Mouse (Mus musculus) left cerebral cortex, adult 11 months (tissue): ENCODE data around the gene Prkaa2.

Experiments
- DNase-seq: peaks from one replicate; pipeline ENCODE4 v3.0.0; 2022; ENCODE audit warnings: low spot score

The Prkaa2 gene

DNA sequence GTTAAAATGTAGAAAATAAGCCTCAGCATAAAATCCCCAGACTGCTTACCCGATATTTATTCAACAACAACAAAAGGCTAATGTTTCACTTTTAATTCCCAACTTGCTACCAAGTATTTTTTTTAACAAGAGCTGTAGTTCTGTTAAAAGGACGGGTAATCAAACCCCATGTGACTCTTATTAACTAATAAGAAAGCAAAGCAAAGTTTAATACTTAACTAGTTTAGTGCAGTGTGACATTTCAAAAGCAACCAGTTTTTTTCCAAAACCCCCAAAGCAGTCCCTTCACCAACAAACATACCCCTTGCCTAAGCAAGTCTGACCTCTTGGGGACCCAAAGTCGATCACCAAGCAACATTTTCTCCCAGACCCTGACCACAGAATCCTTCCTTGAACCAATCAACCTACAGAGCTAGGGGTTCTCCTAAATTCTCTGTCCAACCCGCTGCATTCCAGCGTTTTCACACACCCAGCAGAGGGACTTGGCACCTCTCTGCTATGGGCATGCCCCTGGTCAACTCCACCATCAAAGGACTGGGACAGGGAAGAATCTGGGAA lies 970 bp downstream of the Prkaa2 start:
- DNase-seq, result no peak

DNA sequence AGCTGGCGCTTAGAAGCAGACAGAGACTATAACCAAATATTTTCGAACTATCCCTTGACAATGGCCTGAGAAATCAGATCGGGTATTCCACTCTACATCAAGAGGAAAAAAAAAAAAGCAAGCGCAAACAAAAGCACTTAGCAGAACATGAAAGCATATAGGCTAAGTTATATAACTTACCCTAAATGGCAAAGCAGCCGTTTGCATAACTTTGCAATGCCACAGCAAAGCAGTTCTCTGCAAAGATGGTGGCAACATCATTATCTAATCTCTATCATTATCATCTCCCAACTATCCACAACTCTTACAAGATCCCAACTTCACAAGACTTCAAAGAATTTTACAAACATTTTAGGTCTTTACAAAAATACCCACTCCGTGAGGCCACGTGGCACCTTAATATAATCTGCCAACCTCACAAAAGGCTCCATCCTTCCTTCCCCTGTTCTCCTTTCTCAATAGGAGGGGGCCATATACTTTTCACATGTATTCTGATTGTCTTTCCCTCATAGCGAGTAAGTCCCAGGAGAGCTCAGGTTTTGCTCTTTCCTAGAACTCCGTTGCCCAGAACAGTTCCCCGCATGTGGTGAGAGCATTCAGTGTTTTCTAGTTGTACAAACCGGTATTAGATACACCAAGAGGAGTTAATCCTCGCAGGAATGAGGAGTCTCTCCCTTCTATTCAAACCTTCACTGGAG lies 1.6 kb downstream of the Prkaa2 start:
- no peak for DNase-seq

DNA sequence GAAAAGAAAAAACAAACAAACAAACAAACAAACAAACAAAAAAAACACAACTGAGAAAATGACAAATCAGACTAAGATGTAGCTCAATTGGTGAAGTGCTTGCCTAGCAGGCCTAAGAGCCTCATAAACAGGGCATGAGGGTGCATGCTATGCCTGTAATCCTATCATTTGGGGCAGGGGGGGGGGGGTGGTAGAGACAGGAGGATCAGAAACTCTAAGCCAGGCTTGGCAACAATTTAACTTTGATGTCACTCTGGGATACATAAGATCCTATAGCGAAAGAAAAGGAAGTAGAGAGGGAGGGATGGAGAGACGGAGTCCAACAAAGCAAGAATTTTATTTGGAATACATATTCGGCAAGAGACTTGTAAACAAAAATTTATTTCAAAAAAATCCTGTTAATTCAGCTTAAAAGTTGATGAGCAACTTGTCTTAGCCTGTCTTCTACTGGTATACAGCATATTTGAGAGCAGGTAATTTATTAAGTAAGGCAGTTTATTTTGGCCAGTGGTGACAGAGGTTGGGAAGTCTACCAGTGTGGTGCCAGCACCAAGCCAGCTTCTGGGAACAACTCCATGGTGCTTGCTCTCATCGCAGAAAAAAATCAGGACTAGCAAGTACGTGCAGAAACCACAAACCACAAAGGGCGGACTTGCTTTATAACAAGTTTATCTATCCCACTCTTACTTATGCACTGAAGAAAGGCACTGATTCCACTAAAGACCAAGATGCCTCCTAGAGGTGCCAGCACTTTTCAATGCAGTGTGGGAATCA lies 5.4 kb downstream of the Prkaa2 start:
- no peak for DNase-seq

DNA sequence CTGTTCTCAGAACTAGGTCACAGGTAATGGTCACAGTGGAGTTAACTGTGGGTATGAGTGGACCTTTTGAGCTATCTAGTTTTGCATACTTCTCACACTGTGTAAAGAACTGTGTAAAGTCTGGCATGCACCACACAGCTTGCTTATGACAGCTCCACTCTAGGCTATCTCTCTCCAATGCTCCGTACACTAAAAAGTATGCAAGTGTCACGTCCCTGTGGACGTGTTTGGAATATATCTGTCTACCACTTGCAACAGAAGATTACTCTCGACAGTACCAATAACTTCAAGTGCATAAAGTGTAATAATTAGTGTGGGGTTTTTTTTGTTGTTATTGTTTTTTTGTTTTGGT lies 8.4 kb downstream of the Prkaa2 start:
- DNase-seq, result no peak

DNA sequence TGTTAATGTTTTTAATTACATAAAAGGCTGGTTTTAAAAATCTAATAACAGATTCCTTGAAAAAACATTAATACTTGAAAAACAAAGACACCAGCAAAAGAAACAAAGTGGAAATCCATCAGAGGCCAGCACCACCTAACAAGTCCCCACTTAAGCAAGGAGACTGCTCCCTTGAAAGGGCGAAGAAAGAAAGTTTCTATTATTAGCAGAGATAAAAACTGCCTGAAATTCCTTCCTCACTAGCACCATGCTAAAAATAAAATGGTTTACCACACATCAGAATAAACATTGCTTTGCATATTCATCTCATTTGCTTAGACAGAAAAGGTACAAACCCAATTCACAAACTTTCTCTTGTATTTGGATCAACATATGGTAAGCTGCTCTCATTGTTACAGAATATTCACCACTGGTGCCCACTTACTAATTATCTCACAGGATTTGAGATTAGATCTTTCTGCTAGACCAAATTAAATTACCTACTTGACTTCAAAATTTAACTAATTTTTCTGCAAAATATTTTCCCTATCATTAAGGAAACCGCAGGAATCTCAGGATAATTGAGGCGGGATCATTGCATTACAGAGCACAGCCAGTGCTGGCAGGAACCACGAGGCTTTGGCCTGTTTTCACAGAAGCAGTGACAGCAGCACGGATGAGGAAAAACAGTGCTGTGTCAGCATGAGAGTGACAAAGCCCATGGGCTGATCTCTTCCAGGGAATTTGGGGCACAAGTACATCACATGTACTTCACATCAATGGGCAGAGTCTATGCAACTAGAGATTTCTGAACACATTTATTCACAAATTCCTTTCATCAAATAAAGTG lies 9.0 kb downstream of the Prkaa2 start:
- no peak for DNase-seq

DNA sequence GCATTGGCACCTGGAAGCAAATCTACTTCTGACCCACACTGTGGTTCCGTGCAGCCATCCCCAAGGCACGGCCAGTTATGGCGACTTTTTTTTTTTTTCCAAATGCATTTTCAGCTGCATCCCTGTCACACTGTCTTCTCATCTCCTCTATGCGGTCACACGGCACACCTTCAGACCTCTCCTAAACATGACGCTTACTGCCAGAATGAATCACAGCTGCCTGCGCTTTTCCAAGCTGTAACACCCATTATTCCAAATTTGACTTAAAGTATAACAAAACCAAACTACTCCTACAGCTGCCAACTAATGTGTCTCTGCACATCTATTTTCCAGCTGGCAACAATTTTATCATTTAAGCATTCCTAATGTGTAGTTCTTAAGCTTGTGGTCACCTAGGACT lies 11.0 kb downstream of the Prkaa2 start:
- DNase-seq, result no peak

DNA sequence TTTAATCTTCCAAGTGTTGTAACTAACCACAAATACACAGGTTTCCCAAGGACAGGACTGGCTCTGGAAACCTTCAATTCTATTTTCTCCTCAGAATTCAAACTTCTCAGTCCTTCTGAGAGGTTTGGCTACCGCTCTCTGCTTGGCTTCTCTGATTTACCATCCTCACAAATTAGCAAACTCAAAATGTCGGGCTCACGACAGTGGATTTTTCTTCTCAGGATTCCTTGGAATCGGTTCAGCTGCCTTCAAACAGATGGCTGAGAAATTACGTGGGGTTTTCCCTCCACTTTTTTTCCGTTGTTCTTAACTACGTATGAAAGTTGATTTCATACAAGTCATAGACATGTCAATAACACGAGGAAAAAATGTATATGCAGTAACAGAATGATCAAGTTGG lies 11.5 kb downstream of the Prkaa2 start:
- DNase-seq, result no peak

DNA sequence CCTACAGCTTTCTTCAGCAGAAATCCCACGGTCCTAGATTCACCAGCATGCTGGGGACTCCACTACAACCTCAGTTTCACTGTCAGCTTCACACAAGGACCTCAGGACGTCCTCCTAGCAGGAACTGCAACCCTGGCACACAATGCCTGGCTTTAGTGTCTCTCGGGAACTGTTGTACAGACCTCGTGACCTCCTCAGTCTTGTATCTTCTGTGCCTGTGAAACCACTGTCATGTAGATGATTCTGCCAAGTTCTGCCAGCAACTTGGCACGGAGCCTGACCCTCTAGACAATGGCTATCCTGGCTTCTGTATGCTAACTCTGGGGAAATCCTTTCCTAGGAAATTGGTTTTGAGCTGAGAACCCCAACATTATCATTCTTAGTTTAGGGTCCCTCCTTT lies 14.4 kb downstream of the Prkaa2 start:
- DNase-seq, result peak; percentile 41

DNA sequence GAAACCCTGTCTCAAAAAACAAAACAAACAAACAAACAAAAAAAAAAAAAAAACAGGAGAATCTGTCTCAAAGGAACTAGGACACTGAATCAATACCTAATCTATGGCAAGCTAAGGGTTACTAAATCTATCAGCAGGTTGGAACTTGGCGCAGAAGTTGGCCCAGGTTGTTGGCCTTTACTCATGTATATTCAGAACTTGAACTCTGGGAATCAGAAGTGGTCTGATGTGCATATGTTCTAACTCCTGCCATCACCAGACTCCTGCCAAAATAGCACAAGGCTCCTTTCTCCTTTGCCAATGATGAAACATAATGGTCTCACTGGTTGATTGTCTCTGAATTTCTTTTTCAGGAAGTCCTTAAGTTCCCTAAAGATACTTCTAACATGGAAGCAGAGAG lies 15.7 kb downstream of the Prkaa2 start:
- no peak for DNase-seq

DNA sequence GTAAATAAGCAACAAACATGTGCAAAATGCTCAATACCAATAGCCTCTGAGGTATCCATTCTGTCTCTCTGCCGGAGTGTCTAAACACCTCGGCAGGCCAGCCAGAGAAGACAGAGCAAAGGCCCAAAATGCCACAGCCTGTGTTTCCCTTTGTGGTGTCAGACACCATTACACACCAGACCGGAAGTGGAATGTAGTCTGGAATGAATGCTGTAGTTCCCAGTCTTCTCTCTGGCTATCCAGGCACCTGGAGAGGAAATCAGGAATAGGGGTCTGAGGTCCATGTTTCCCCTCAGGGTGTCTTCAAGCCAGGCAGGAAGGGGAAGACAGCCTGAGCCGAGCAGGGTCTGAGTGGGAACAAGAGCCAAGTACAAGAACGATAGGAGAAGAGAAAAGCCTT lies 19.3 kb downstream of the Prkaa2 start:
- DNase-seq, result no peak

DNA sequence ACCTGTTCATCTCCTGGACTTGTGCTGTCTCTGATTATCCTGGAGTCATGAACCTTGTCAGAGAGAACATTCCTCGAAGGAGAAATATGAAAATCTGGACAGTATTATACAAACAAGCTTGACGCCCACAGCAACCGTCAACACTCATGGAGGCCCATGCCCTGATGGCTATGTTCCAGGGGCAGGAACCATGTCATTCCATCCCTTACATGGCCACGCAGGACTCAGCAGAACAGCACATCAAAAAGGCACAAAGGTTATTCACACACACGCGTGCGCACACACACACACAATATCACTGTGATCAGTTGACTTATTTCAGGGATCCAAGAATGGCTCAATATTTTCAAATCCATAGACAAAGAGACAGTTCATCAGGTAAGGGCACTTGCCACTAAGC lies 20.3 kb downstream of the Prkaa2 start:
- DNase-seq, result no peak

DNA sequence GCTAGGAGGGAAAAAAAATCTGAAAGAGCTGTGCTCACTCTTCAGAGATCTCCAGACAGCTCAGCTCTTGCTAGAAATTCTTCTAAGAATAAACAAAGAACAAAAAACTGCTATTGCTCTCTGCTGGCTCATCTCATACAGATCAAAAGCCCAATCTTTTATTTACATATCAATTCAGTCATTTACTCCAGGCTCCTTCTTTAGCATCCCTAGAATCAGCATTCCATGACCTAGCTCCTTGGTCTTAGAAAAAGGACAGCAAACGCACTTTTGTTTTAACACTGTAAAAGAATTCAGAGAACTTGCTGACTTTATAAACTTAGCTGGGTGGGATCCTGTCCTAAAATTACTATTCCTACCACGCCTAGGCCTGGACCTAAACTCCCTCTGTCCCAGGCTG lies 21.0 kb downstream of the Prkaa2 start:
- no peak for DNase-seq

DNA sequence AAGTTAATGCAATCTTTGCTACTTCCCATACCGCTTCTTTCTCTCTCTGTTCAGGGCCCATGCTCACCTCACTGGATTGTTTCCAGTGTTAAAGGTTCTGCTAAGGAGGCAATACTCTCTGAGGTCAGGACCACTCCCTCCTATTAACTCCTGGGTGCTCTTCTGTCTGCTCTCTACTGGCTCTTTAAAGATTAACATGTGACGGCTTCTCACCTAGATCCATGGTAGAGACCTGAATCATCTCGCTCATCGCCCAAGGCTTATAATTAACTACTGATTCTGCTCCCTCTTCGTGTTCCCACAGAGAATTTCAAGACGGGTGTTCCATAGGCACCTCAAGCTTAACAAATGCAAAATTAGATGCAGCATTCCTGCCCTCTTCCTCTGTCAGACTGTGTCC lies 33.5 kb downstream of the Prkaa2 start:
- DNase-seq, result no peak

DNA sequence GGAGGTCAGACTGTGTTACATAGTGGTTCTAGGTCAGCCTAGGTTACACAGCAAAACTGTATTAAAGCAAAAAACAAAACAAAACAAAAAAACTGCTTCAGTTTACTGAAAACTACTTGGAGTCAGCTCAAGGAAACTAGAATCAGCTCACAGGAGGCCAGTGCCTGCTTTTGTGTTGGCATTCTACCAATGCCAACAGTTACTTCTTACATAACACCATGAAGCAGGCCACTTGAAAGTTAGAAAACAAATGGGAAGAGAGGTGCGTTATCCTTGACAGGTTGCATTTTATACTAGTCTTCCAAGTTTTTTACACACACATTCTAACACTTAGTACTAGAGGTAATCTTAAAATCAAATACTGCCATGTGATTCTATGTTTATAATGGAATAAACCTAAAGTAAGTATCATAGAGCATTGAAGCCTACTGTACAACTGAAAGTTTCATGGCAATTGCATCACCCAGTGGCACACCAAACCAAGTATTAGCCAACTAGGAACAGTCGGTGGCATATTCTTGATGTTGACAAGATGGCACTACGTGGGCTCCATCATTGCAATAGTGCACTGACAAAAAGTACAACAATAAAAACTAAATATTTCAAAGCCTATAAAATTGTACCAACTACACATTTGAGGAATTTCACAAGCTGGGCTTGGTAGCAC lies 37.8 kb downstream of the Prkaa2 start:
- DNase-seq, result no peak

DNA sequence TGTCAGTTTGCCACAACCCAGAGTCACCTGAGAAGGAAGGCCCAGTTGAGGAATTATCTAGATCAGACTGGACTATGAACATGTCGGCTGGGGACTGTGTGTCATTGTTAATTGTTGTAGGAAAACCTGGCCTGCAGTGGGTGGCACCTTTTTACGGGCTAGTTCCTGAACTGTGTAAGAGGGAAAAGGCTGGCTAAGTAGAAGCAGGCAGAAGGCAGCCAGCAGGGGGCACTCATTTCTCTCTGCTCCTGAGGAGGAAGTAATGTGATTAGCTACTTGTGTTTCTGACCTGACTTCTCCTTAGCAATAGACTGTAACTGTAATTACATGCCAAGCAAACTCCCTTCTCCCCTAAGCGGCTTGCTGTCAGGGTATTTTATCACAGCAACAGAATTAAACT lies 38.7 kb downstream of the Prkaa2 start:
- DNase-seq, result peak; percentile 65

DNA sequence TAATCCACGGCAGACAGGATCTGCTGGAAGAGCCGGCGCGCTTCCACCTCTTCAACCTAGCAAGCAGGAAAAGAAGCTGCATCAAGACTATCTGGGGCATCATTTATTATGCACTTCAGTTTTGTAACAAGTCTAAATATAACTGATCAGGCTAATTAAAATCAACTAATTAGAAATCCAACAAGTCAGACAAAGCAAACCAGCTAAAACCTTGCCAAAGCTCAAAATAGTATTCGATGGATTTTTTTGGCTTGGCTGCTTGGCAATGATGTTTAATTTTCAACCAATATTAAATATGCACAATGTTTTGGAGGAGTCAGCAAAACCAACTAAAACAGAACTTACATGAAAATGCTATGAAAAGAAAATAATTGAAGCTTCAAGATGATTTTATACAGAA lies 58.4 kb downstream of the Prkaa2 start:
- no peak for DNase-seq

DNA sequence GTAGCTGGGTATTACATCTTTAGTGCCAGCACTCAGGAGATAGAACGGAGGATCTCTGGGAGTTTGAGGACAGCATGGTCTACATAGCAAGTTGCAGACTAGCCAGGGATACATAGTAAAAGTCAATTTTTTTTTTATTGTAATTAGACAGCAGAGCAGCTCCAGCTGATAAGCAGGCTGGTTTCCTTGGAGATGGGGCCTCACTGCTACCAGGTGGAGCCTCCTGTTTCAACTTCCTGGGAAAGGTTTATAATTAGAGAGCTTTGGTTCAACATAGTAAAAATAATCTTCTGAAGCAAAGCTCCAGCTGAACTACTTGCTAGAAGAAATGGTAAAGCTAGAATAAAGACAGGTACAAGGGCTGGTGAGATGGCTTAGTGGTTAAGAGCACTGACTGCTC lies 59.6 kb downstream of the Prkaa2 start:
- DNase-seq, result no peak

DNA sequence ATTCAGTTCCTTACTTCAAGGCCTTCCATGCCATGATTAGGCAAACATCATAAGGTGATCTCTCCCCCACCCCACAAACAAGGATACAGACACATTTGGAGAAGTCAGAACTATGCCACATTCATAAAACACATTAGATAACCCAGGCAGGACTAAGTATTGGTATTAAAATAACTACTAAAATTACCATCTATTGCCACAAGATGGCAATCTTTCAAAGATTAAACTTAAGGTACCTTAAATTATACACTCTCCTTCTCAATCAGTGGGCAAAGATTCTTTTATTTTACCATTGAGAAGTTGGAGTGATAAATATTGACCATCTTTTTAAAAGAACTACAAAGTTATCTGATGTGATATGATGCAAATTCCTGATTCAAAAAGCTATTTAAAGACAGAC lies 75.4 kb downstream of the Prkaa2 start:
- DNase-seq, result no peak

DNA sequence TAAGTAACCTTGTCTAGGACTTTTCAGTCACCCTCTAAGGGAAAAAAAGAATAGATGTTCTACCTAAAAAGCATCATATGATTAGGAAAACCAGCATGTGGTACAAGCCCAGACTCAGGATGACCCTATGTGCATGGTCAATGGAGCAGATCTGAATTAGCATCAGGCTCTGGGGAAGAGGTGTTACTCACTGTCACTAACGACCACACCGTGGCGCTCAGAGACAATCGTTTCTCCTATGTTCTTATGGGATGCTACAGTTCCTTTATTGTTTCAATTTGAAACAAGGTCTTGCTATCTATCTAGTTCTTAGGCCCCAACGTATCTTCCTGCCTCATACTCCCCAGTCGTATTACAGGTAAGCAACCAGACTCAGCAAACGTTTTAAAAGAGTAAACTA lies 76.5 kb downstream of the Prkaa2 start:
- no peak for DNase-seq

DNA sequence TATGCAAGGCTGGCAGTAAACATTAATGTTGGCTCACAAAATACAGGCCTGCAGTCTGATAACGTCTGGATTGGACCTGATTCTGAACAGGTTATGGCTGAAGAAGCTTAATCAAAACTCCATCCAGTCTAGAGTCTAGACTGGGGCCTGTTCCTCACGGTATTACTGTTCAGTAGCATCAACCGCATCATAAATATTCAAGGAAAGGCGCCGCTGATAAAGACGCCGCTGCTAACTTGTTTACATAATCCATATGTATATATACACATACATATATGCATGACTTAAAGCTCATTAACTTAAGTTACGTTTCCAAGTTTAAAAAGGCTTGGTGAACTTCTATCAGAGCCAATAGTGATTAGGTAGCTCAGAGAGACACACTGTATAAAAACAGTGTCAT lies 78.6 kb downstream of the Prkaa2 start:
- DNase-seq, result no peak

DNA sequence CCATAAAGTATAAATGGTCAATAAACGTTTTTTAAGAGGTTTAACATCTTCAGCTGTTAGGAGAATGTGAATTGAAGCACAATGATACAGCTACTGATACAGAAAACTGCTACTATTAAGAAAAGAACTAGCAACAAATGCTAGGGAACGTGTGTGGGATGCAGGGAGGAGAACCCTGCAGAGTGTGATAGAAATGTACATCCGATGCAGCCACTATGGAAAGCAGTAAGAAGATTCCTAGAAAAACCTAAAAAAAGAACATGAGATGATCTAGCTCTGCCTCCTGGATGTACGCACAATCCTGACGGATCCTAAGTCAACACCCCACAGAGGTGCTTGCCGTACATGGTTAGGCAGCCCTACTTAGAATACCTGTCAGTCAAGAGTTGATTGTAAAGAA lies 82.4 kb downstream of the Prkaa2 start:
- DNase-seq, result no peak

DNA sequence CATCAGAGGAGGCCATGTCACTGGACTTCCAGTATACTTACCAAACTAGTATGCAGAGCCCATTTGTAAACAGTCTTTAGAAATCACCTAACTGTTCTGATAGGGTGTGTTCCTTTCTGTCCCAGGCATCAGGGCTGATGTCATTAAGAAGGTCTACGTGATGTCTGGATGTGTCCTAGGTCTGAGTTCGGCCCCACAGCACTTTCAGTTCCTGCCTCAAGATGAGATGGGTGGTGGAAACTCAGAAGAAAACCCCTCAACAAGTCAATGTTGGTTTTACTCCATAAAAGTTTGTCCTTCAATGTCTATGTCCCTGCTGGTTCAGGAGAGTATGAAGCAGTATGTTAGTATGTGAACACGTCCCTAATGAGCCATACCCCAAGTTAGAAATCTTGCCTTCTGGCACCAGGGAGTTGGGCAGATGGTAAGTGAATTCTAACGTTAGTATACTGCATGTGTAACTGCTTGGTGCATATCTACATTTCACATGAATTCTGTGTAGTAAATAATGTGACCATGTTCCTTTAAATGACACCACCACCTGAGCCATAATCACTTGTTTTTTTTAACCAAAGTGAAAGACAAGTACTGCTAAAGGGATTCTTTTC lies 93.6 kb downstream of the Prkaa2 start:
- no peak for DNase-seq
